Mouse (Mus musculus) embryonic fibroblast, embryonic 13.5 days (primary cell): ENCODE measurements at regions not wholly inside any gene's neighbourhood (a gene's known extent, or its start where the extent isn't known, plus 50 kb on each side); places are given as distances from the start of the nearest gene placed in this dataset.

Experiments
- CTCF ChIP-seq: IDR thresholded peaks from 2 replicates; pipeline ENCODE4 v1.5.1; 2011; ENCODE audit warnings: mild to moderate bottlenecking, control low read depth, low read length, moderate library complexity, borderline replicate concordance; ENCODE audit not compliant: insufficient read depth
- POLR2A ChIP-seq: IDR thresholded peaks from 2 replicates; pipeline ENCODE4 v1.6.1; 2011; ENCODE audit warnings: low read depth, mild to moderate bottlenecking, control low read depth, low read length, moderate library complexity

GRCm38 (mm10) chr1:89352936-89353335 is 101.7 kb upstream of the Agap1 start:
- TF ChIP-seq CTCF (no peak), POLR2A (no peak)
